Comparison of ENCODE assay signal across 19 mouse cellular contexts in the genomic region with DNA sequence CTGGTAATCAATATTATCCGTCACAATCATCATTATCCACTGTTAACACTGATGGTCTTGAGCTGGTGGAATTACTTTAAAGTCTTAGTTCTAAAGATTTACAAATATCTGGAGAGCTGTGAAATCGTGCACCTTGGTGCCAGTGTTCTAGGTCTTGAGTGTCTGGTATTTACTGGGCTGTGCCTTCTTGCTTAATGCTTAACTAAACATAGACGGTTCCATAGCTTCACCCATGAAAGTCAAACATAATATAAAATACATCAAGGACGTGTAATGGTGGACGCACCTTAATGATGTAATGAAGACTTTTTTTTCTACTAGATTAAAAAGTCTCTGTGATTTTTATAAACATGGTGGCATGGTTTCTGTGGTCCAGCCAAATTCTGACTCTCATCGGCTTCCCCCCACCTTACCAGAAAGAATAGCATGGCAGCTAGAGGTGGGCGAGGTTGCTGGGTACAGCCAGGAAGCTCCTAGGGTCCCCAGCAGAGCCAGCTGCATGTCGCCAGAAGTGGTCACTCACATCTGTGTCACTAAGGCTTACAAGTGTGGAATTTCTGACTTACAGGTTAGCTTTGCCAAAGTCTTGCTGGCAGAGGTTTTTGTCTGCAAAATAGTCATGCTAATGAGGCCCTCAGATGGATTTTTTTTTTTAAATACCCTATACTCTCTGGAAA.
"Had no signal": no experiment of that assay in that cellular context is flagged by ENCODE, and none has a peak within 500 bp of the region (broad histone marks: within the 10 kb centered on the region; RNA-seq: fewer than 3 reads in every experiment).

No protein-coding gene starts in this region.

- H3K4me3 ChIP-seq: liver, embryonic 13.5 days; liver, embryonic 15.5 days; midbrain, embryonic 10.5 days; midbrain, embryonic 12.5 days; myocyte; neural tube, embryonic 13.5 days; neural tube, embryonic 15.5 days; stomach, embryonic 15.5 days had no signal

- H3K9me3 ChIP-seq: liver, embryonic 13.5 days; liver, embryonic 15.5 days; midbrain, embryonic 10.5 days; midbrain, embryonic 12.5 days; neural tube, embryonic 13.5 days; neural tube, embryonic 15.5 days; stomach, embryonic 15.5 days had no signal

- DNase-seq: liver, embryonic 13.5 days; lung, embryonic 14.5 days; midbrain, embryonic 14.5 days; retina, postnatal 1 day; right cerebral cortex, adult 18-20 months; right cerebral cortex, postnatal 25 days; right cerebral cortex, postnatal 4 days; spleen, adult 18-20 months; thymus, adult 18-20 months; thymus, postnatal 25 days; thymus, postnatal 4 days had no signal

- H3K4me1 ChIP-seq: liver, embryonic 13.5 days; liver, embryonic 15.5 days; midbrain, embryonic 10.5 days; midbrain, embryonic 12.5 days; neural tube, embryonic 13.5 days; neural tube, embryonic 15.5 days; stomach, embryonic 15.5 days had no signal

- H3K36me3 ChIP-seq: liver, embryonic 13.5 days; liver, embryonic 15.5 days; midbrain, embryonic 10.5 days; midbrain, embryonic 12.5 days; neural tube, embryonic 13.5 days; neural tube, embryonic 15.5 days; stomach, embryonic 15.5 days had no signal

- H3K27ac ChIP-seq: liver, embryonic 13.5 days; liver, embryonic 15.5 days; midbrain, embryonic 10.5 days; midbrain, embryonic 12.5 days; neural tube, embryonic 13.5 days; neural tube, embryonic 15.5 days; stomach, embryonic 15.5 days had no signal

- H3K9ac ChIP-seq: liver, embryonic 13.5 days; liver, embryonic 15.5 days; lung, embryonic 14.5 days; midbrain, embryonic 12.5 days; neural tube, embryonic 13.5 days; neural tube, embryonic 15.5 days; stomach, embryonic 15.5 days had no signal

- H3K4me2 ChIP-seq: liver, embryonic 13.5 days; liver, embryonic 15.5 days; lung, embryonic 14.5 days; midbrain, embryonic 12.5 days; neural tube, embryonic 13.5 days; neural tube, embryonic 15.5 days; stomach, embryonic 15.5 days had no signal

- ATAC-seq: midbrain, embryonic 16.5 days had no signal

- H3K27me3 ChIP-seq: liver, embryonic 13.5 days; liver, embryonic 15.5 days; midbrain, embryonic 12.5 days; neural tube, embryonic 13.5 days; neural tube, embryonic 15.5 days; stomach, embryonic 15.5 days had no signal
